Mouse (Mus musculus) right cerebral cortex, postnatal 4 days (tissue): ENCODE measurements around the gene Frzb.
A peak's percentile ranks its signal among the peaks of the same experiment; 100 is the strongest.
"Not testable (repeated sequence)": the region's sequence is repeated elsewhere in the genome, so short reads cannot be mapped to it uniquely, and the experiment has no call there.

Experiments used
- DNase-seq: peaks from one replicate; pipeline ENCODE4 v3.0.0-alpha.2; 2022

Gene Frzb

GRCm38 (mm10) chr2:80447291-80447791 is at the start of gene Frzb:
Frzb (minus strand) TSS chr2:80447625.
- peak; percentile 32 for DNase-seq

GRCm38 (mm10) chr2:80495304-80495703 is 47.9 kb upstream of the Frzb start:
- not testable (repeated sequence) for DNase-seq

- DNase-seq = no peak
These were observed 39.4 kb upstream of the Frzb start for GRCm38 (mm10) chr2:80486851-80487250.

GRCm38 (mm10) chr2:80484951-80485350 is 37.5 kb upstream of the Frzb start:
- no peak for DNase-seq

DNA sequence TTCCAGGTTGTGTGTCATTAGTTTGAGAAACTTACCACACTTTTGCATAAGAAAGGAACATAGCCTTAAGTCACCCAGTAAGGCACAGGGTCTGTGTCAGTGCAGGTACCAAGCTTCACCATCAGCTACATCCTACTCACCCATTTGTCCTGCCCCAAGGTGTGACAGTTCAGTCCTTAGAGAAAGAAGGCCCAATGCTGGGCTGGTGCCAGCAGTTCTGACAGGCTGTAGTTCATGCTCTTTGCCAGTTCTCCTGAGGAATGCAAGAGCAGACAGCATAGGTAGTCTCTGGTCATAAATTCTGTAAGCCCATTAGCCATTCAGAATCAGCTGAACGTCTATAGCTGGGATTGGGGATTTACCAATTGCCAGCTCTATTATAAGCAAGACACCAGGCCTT is 28.4 kb upstream of the Frzb start:
- no peak for DNase-seq

DNA sequence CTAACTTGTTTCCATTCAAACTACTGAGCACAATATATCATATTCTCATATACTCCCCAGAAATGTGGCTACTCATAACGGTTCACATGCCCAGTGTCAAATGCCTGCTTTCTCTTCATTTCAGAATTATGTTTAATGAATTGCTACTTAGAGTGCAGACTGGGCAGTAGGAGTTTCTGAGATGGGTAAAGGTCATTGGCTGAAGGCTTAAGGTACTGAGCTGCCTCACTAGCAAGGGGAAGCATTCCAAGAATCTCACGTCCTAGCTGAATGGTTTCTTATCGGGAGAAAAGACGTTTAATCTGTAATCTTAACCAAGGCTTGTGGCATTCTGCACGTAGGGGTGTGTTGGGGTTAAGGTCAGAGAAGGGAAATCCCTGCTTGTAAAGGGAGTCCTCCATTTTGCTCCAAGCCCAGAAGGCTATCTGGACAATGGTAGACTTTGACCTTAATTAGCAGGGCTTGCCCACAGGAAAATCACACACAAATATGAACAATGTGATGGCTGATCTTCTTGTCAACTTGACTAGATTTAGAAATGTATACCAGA is 26.9 kb upstream of the Frzb start:
- no peak for DNase-seq

- DNase-seq = no peak
These were observed 18.8 kb upstream of the Frzb start for GRCm38 (mm10) chr2:80465991-80466821.

GRCm38 (mm10) chr2:80461827-80462226 is 14.4 kb upstream of the Frzb start:
- DNase-seq = no peak

DNA sequence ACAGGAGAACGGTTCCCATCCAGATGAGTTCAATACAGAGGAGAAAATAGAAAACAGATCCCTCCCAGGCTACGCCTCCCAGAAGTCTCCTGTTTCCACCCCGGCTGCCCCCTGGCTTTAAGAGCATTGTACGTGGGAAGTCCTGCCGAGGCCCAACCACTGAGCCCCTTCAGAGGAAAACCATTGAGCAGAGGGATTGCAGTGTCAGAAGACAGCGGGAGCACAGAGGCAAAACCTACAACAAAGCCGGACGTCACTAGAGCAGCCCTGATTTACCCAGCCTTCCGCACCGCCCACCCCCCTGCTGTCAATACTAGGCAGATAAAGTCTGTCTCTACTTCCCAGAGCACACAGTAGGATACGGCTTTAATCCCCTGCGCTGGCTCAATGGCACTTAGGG is 806 bp upstream of the Frzb start:
- peak; percentile 13 for DNase-seq

DNA sequence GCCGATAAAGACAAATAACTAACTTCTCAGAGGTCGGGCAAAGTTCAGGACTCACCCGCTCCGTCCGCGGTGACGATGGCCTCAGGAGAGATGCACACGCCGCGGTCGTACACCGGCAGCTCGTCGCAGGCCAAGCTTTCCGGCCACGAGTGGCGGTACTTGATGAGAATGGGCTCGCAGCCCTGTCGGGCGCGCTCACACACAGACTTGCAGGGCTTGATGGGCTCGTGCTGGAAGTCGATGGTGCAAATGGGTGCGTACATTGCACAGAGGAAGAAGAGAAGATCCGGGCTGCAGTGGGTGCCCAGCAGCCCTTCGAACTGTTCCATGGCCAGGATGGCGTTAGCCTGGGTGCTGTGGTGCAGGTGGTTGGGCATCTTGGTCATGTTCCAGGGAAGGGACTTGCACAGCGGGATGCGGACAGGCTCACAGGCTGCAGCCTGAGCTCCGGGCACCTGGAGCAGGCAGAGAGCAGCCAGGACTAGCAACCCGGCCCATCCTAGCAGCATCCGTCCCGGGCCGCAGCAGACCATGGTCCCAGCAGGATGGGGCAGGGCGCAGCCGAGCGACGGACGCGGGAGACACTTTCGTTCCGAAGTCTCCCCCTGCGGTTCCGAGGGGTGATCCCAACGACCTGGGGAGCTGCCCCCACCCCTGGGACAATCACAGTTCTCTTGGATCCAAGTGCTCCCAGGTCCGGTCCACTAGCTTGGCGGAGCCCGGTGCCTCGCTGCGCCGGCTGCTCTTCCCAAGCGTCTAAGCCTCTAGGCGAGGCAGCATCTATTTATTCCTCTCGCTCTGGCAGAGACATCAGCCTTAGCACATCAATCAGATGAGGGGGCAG is 895 bp downstream of the Frzb start:
- peak; percentile 20 for DNase-seq

- DNase-seq = no peak
These were observed 1.5 kb downstream of the Frzb start for GRCm38 (mm10) chr2:80445926-80446307.

DNA sequence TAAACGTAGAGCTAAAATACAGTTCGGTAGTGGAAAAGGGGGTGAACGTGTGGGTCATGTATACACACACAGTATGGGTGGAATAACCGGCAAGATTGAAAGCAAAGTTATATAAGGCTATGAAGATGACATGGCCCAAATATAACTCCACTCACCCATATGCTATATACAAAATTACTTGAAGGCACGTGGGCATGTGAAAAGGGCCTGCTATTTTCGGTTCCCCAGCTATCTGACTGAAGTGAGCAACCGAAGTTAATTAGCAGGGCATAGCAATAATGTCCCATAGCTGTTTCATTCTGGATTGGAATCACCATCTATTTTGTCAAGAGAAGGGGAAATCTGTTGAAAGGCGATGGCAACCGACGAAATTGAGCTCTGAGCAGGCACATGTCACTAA is 1.9 kb downstream of the Frzb start:
- DNase-seq = no peak

GRCm38 (mm10) chr2:80444418-80445365 is 2.7 kb downstream of the Frzb start:
- no peak for DNase-seq

DNA sequence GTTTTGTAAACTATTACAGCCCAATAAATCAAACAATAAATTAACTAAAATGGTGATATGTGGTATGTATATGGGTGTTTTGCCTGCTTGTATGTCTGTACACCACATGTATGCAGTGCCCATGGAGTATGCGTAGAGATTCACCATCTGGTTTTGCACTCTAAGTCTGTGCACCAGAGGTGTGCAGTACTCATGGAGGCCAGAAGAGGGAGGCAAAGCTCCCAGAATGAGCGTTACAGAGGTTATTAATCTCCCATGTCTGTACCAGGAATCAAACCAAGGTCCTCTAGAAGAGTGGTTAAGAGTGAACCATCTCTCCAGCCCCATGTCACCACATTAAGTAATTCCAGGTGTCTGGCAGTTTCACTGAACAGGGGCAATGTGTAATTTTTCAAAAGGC is 3.5 kb downstream of the Frzb start:
- no peak for DNase-seq

- DNase-seq = no peak
These were observed 6.0 kb downstream of the Frzb start for GRCm38 (mm10) chr2:80441386-80441785.

GRCm38 (mm10) chr2:80438854-80439253 is 8.6 kb downstream of the Frzb start:
- DNase-seq = no peak

- no peak for DNase-seq
These were observed 10.0 kb downstream of the Frzb start for GRCm38 (mm10) chr2:80437401-80437800.

DNA sequence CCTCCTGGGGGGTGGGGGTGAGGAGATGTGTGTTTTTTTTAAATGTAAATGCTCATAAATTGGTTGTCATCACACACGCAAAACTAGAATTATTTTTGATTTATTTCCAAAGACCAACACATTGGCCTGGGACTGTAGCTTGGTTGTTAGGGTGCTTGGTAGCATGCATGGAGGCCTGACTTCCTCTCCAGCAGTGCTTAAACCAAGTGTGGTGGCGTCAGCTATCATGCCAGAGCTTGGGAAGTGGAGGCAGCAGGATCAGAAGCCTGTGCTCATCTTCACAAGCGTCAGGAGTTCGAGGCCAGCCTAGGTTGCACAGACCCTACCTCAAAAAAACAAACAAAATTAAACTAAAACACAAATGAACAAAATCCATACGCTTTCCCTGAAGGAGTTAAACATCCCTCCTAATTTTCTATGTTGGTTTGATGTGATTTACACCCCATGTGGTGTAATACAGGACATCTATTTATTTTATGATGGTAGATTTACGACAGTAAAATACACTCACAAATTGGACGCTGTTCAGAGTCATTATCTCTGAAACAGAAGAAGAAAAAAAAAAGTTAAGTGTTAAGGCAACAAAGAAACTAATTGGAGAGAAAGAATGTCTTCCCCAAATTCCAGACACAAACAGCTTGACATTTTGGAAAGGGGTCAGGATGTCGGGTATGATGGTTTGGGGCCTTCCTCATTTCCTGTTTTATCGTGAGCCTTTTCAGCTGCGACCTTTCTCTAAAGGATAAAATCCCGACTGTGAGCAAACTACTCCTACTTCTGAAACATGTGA is 12.4 kb downstream of the Frzb start:
- DNase-seq = no peak

- DNase-seq = no peak
These were observed 14.1 kb downstream of the Frzb start for GRCm38 (mm10) chr2:80433254-80433876.

- no peak for DNase-seq
These were observed 16.9 kb downstream of the Frzb start for GRCm38 (mm10) chr2:80430357-80431053.
